Mouse (Mus musculus): ENCODE measurements around the gene Myo3b.

DNA sequence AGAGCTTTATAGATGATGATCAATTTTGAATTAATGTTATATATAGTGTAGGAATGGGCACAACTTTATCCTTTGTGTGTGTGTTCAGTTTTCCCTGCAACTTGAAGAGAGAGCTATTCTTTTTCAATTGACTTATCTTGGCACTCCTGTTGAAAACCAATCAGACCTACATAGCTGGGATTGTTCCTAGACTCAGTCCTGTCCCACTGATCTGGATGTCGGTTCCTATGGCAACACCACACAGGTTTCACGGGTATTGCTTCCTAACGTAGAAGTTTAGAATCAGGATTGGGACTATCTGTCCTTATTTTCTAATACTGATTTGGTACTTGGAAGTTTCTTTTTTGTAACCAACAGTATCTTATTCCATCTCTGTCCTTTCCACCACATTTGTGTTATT, 127.3 kb downstream of the Myo3b start:
- TF ChIP-seq CTCF (IDR thresholded peaks at IDR 0.05; ENCODE audit: control insufficient read depth, insufficient read depth, insufficient replicate concordance, low read depth, low read length) (no peak), POLR2A (IDR thresholded peaks at IDR 0.05; ENCODE audit: control insufficient read depth, low read depth, low read length) (no peak)
